Mouse (Mus musculus) CD8-positive naive resting alpha-beta T cell, adult 2 months (primary cell): ENCODE results near the gene Slc38a6.
A peak's percentile ranks its signal among the peaks of the same experiment; 100 is the strongest.

Experiments used
- DNase-seq, 2 experiments: peaks; one replicate each; pipeline ENCODE4 v3.0.0; 2022; ENCODE audit warnings: low read depth in 2 of 2, low spot score in 2 of 2

Slc38a6 gene

DNA sequence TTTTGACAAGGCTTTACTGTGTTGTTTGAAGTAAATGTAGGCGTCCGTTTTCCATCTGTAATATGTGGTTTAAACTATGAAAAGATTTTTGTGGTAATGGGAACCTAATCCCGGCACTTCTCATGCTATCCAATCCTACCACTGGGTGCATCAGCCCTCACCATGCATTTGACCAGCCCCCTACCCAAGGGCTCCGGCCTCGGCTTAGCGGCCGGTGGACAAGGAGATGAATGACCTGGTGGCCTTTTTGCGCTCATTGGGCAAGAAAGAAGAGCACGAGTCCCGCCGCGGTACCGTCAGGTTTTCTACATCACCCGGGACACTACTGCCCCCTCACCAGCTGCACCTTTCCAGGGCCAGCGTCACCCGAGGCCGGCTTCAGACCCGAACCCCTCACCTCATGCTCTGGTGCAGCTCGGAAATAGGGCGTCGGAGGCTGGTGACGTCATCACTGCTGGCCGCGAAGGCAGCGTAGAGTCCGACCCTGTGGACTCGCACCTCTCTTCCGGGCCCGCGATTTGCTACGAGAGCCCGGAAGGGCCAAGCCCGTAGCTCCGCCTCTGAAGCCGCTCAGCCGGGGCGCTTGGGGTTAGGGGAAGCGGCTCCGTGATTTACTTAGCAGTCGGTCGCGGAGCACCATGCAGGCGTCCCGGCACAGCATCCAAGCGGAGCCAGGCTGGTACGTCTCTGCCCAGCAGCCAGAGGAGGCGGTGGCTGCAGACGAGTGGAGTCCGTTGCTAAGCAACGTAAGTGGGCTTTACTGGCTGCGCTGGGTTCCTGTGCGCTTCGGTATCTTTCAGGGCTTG lies at the start of gene Slc38a6, which contains the start of gene Trmt5:
Gene Slc38a6, plus strand, starts transcription at position 493 of the 806 bp plus-strand sequence.
Gene Trmt5, minus strand, starts transcription at position 424 of the 806 bp plus-strand sequence.
- peak; percentile 78 to 87 for DNase-seq

DNA sequence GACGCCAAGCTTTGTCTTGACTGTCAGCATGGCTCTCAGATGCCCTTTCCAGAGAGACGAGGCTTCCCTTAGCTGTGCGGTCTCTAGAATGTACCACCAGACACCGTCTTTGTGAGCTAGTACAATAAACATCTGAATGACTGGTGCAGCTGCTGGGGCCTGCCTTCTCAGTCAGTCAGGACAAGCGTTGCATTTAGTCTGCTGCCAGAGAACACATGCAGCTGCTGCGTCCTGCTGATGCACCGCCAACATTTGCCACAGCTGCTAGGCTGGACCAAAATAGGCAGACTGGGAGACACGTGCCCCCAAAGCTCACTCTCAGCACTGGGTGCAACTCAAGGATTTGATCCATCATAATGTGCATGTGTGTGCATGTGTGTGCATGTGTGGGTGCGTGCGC lies 44.6 kb upstream of the Slc38a6 start:
- DNase-seq = no peak

DNA sequence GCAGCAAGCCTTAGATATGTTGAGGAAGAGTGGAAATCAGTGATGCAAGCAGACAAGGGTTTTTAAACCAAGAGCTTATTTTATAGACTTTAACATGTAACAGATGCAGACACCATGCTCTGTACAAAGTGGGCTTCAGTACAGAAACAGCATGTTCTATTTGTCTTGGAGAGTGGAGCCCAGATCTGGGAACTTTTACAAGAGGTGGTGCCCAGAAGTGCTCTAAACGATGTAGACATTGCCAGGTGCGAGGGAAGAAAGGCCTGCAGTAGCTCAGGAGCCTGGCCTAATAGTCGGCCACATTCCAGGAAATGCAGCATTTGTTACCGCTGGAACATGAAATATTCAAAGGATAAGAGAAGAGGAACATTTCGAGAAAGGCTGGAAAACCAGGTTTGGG lies 40.9 kb upstream of the Slc38a6 start:
- DNase-seq = no peak

DNA sequence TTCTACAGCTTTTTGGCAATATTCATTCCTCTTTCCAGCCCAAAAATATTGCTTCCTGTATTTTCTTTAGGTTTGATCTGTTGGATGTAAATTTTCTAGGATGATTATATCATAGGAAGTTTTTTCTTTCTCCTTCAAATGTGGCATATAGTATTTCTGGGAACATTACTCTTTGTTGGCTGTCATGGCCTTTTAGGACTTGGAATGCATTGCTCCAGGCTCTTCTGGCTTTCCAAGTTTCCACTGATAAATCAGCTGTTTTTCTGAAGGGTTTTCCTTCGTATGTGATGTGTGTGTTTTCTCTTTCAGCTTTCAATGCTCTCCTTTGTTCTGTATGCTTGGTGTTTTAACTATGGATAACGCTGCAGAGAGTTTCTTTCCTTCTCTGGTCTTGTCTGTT lies 31.6 kb upstream of the Slc38a6 start:
- no peak for DNase-seq

DNA sequence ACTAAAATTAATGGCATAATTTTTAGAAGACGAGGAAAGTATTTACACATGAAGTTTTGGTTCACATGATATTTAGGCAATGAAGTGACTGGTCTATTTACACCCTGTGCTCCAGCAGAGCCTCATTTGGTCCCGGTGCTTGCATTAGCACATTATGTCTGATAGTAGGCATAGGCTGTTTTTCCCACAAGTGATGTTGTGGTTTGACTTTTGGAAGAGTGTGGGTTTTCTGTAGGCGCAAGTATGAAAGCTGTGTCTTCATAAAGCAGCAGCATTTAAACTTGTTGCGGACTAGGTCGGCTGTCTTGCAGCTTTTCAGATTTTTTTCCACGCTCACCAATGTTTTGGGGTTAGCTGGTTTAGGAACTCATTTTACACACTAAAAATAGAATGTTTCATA lies 27.3 kb upstream of the Slc38a6 start:
- DNase-seq = no peak

DNA sequence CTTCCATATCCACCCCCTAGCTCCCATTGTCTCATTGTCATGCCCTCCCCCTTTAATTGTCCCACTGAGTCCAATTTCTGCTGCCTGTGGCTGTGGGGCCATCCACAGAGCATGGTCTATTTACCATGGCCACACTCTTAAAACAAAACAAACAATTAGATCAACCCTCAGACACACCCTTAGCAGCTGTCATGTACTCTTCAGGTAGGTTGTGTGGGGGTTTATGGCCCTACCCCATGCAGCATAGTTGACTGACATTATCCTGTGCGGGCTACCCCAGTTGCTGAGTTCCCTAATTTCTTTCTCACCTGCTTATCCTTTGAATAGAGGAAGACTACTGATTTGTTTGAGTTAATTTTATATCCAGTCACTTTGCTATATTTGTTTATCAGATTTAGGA lies 26.2 kb upstream of the Slc38a6 start:
- DNase-seq = no peak

DNA sequence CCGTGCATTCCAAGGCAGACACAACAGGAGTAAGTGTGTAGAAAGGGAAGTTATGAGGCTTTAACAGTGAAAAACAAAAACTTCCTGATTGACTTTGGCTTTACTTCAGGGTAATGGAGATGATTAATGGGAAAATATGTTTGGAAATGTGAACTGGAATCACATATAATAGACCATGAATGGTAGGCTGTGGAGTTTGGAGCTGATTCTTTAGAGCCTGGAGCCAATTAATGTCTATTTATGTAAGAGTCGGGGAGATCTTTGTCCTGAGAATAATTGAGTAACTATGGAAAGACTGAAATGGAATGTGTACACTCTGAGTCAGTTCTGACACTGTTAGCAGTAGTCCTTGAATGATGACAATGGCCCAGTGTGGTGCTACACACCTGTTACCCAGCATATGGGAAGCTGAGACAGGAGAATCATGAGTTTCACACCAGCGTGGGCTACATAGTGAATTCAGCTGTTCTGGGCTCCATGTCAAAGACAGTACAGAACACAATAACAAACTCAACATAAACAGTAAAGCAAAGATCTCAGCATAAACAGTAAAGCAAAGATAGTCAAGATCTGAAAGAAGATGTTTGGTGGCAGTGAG lies 21.1 kb upstream of the Slc38a6 start:
- no peak for DNase-seq

DNA sequence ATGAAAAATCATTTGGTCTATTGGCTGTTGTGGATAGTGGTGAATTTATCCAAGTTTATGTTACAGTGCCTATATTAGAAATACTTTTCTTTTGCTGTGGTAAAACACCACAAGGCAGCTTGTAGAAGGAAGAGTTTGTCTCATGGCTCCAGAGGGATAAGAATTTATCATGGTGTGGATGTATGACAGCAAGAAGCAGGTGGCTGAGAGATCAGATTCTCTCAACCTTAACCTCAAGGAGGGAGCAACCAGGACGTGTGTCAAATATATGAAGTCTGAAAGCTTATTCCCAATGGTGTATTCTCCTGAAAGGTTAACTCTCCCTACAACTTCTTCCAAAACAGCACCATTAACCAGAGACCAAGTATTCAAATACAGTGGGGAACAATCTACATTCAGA lies 20.0 kb upstream of the Slc38a6 start:
- no peak for DNase-seq

DNA sequence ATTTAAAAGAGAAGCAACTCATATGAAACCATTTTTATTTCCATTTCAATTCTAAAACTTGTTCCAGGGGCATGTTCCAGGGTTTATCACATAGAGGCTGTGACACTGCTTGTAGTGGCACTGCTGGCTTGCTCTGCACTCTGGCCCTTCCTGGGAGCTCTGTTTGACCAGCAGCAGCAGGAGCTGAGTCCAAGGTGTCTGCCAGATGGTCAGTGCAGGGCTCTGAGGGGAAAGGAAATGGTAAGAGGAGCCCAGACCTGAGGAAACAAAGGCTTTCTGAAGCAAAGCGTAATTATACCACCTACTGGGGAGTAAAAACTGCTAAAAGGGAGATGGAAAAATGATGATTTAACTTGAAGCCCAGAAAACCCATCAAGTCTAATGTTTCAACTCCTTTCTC lies 18.1 kb upstream of the Slc38a6 start:
- DNase-seq = no peak

DNA sequence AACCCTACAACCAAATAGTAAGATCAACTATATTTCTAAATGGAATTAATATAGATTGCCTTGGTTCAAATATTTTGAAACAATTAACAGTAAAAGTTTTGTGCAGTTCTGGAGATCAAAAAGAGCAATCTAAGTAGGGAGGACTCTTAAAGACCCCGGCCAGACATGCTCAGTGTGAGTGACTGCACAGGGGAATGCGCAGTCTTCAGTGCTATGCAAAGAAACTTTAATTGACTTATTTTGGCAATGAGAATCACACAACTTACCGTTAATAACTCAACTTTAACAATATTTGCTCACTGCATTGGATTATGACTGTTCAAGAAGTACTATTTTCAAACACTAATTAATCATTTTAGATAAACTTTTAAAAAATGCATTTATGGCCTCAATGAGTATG lies 17.0 kb upstream of the Slc38a6 start:
- no peak for DNase-seq

DNA sequence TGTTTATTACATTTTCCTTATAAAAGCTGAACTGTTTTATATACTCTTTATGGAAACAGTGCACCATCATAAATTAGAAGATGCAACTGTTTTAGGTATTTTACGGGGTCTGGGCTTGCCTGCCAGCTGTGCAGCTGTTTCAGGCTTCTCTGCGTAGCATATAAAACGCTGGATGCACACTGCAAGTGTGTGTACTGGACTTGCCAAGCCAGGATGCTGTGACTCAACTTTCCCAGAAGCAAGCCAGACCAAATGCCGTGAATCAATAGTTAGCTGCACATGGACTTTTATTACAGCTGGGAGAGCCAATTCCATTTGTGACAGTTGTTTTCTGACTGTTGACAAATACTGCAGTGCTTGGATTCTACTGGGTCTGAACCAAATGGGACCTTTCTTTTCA lies 16.6 kb upstream of the Slc38a6 start:
- no peak for DNase-seq

DNA sequence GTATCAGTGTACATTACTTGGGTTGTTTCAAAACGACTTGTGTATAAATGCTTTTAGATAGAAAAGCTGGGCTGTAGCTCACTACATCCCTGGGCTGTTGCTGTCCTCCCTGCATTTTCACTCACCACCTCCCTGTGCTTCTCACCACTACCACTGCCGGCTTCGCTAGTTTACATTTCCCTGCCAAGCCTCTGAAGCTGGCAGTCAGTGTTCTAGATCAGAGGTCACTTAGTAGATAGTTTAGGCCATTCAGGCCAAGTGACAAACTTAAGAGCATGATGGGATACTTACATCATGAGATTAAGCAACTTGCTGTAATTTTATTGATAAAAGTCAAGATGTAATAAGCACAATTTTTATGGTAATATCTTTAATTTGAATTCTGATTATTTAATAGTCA lies 11.7 kb upstream of the Slc38a6 start:
- no peak for DNase-seq

DNA sequence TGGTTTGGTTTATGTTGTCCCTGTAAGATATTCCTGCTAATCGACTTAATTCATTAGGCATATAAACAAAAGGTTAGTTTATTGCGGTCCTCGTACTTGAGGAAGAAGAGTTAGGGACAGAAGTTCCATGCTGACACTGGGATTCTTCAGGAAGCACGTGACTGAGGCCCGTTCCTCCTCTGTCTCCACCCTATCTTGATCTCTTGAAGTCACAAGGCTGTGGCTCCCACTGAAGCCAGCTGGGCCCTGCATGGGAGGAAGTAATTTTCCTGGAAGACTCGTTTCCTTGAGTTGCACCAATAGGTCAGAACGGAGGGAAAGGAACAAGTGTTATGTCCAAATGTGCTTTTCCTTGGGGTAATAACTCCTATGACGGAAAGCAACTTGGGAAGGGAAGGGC lies 1.0 kb downstream of the Slc38a6 start:
- DNase-seq = no peak

DNA sequence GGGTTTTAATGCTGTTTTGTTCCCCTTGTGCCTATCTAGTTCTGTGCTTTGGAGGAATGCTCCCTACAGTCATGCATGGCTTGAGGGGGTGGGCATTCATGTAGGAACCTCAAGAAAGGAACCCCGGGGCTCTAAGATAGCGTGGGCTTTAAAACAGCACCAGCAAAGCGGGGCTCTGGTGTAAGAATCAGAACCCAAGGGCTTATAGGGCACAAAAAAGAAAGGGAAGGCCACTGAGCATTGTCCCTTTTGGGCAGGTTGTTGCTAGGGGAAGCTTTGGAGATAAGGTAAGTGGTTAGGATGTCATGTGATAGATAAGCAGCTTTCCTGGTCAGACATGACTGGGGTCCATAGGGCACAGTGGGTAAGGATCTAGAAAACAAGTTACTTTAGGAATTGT lies 2.0 kb downstream of the Slc38a6 start:
- DNase-seq = no peak

DNA sequence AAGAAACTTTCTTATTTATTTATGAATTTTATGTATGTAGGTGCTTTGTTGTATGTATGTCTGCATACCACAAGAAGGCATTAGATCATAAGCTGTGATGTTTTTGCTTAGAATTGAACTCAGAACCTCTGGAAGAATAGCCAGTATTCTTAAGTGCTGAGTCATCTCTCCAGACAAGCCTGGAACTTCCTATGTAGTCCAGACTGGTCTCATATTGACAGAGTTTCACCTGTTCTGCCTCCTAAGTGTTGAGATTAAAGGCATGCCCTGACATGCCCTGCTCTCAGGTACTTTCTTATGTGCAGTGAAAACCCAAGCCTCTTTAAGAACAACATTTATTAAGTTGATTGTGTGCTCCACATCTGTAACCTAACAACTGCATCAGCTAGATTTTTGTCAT lies 8.3 kb downstream of the Slc38a6 start:
- no peak for DNase-seq

DNA sequence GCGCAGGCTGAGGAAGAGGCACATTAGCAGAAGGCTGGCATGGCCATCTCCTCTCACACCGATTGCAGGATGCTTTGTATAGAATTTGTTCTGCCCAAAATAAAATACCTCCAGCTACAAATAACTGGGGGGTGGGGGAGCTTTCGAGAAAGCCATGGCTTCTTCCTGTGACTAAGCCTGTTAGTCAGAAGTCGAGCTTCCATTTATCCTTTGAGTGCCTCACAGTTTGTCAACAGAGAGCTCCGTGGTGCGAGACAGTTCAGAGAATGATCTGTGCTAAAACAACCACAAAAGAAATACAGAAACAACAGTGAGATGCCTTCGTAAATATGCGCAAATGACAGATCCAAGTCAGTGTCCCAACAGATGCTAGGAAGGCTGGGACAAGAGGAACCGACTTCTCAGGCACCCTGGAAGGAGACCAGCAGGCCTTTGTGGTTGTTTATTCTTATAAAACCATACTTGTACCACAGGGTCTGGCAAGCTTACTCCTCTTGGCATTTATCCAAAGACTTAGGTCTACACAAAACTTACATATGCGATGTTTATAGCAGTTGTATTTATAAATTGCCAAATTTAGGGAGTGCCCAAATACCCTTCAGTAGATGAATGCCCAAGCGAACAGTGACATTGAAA lies 9.0 kb downstream of the Slc38a6 start:
- no peak for DNase-seq

DNA sequence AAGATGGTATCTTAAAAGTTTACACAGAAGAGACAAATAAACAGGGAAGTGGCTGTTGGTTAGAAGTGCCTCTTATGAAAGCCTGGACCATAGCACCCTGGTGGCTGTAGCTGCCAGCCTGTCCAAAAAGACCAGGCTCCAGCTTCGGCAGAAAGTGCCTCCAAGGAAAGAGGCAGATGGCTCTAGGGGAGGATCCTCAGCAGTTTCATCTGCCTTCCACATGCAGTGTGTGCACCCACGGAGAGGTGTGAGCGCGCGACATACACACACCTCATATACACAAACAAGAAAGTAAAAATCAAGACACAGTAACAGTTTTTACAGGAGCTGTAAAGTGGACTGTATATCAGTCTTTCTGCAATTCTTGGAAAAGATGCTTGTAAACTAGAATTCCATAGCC lies 12.0 kb downstream of the Slc38a6 start:
- no peak for DNase-seq

DNA sequence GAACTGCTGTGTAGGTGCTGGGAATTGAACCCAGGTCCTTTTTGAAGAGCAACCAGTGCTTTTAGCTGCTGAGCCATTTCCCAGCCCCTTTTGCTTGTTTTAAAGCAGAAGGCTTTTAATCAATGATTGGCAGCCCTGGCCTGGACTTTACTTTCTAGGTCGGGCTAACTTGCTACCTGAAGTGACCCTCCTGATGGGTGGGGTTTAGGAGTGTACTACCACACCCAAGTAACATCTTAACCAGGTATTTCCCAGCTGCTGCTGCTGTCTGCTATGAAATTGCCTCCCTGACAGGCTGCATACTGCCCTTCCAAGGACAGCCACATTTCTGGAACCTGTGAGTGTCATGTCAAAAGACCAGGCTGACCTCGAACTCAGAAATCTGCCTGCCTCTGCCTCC lies 14.0 kb downstream of the Slc38a6 start:
- DNase-seq = no peak

DNA sequence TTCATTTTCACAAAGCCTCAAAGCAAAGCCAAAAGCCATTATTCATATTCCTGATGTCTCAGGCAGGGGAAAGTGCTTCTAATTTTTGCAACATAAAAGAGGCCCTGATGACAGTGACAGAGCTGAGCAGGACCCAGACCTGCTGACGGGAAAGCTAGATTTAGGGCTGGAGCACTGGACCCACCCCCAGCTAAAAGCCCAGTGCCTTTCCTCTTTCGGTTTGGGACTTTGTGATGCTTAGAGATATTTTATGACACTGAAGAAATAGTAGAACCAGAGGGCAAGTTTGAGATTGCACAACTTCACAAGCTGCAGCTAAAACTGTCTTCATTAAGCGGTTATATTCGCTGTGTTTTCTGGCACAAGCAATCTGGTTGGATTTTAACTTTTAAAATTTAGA lies 18.1 kb downstream of the Slc38a6 start:
- no peak for DNase-seq

DNA sequence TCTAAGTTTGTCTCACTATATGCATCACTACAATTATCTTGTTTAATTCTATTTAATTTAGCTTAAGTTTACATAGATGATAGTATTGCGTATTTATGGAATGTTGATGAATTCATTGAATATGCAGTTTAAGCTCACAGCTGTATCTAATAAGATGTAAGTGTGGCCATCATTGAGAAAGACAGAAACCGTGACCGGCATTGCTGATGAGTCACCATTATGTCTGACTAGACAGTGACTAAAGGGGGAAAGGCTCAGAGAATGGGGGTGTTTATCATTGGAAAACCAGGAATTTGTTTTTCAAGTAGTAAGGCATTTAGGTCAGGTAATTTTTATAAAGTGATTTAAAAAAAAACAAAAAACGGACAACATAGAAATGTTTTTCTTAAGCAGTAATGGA lies 21.2 kb downstream of the Slc38a6 start:
- no peak for DNase-seq

DNA sequence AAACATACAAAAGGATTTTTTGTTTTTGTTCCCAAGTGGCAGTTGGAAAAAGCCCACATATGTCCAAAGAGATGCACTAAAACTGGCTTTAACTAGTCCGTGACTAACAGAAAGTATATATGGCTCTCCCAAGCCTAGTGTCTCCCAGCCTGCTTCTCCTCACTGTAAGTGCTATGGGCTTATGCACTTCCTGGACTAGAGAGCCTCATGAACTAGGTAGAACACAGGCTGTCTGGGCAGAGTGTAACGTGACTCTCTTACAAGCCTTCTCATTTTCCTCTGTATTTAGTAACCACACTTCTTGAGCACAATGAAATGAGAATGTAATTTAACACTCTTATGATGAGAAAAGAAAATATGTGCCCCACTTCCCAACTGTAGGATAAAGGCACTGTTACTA lies 22.1 kb downstream of the Slc38a6 start:
- no peak for DNase-seq
